Mouse (Mus musculus) megakaryocyte, embryonic 14.5 days (primary cell): ENCODE data around the gene Msln.

Experiments
- FLI1 ChIP-seq: IDR thresholded peaks from 2 replicates; pipeline ENCODE4 v1.6.1; 2012; ENCODE audit warnings: low read length, inconsistent platforms, mixed read lengths
- GATA1 ChIP-seq: IDR thresholded peaks from 3 replicates; pipeline ENCODE4 v1.6.1; 2012; ENCODE audit warnings: mixed read lengths, low read length, inconsistent platforms, borderline replicate concordance

GRCm38 (mm10) chr17:25723919-25724318 is 30.3 kb downstream of the Msln start:
- no peak for TF ChIP-seq FLI1
- TF ChIP-seq GATA1, result no peak
